Mouse (Mus musculus) intestine, embryonic 14.5 days (tissue): ENCODE measurements around the gene Cd28. TPM values are rescaled to one million over a fixed set of nuclear protein-coding genes. Genes with fewer than 3 reads are reported as not detected.
"Not testable (repeated sequence)": the region's sequence is repeated elsewhere in the genome, so short reads cannot be mapped to it uniquely, and the experiment has no call there.

ENCODE experiments used
- ATAC-seq: fragments of 200-750 bp; cut with Nextera tagmentation; replicated peaks from 2 replicates; pipeline ENCODE4 v1.8.0; 2017; ENCODE audit warnings: low read depth, moderate number of reproducible peaks, moderate TSS enrichment, moderate library complexity; ENCODE audit not compliant: low FRiP score, low TSS enrichment
- DNase-seq: peaks from one replicate; pipeline ENCODE4 v3.0.0-alpha.2; 2018; ENCODE audit warnings: low spot score
- H3K27ac ChIP-seq: fragments of 300-500 bp; sonication (generic); 2 replicates; pipeline ENCODE4 v1.5.1; 2014; ENCODE audit warnings: low read depth, mild to moderate bottlenecking, control low read depth
- H3K27me3 ChIP-seq: fragments of 300-500 bp; sonication (generic); replicated peaks from 2 replicates; pipeline ENCODE4 v1.6.1; 2014; ENCODE audit warnings: low read length, control low read depth; ENCODE audit not compliant: control insufficient read depth, insufficient read depth
- H3K36me3 ChIP-seq: fragments of 300-500 bp; sonication (generic); 2 replicates; pipeline ENCODE4 v1.6.1; 2014; ENCODE audit warnings: low read length, control low read depth; ENCODE audit not compliant: control insufficient read depth, insufficient read depth
- H3K4me1 ChIP-seq: fragments of 300-500 bp; sonication (generic); replicated peaks from 2 replicates; pipeline ENCODE4 v1.6.1; 2014; ENCODE audit warnings: low read length, control low read depth, mixed read lengths; ENCODE audit not compliant: control insufficient read depth, insufficient read depth
- H3K4me2 ChIP-seq: fragments of 300-500 bp; sonication (generic); 2 replicates; pipeline ENCODE4 v1.6.1; 2014; ENCODE audit warnings: low read length
- H3K4me3 ChIP-seq: fragments of 300-500 bp; sonication (generic); 2 replicates; pipeline ENCODE4 v1.5.1; 2014; ENCODE audit warnings: low read depth, low read length, control low read depth, mixed read lengths
- H3K9ac ChIP-seq: fragments of 300-500 bp; sonication (generic); 2 replicates; pipeline ENCODE4 v1.6.1; 2014; ENCODE audit warnings: mild to moderate bottlenecking, low read length
- H3K9me3 ChIP-seq: fragments of 300-500 bp; sonication (generic); 2 replicates; pipeline ENCODE4 v1.6.1; 2016; ENCODE audit warnings: low read length, control low read depth; ENCODE audit not compliant: control insufficient read depth
- WGBS: fragments of 180-500 bp; shearing (Covaris S2); extraction: QIAGEN DNeasy Blood & Tissue Kit; methylation state at CpG from one replicate; pipeline ENCODE4 v1.1.7; 2014; 5-methylcytosine and 5-hydroxymethylcytosine counted together
- polyA plus RNA-seq: library from polyadenylated mRNA; unstranded; fragments of >200 nt; fragmentation: Nextera tagmentation; extraction: Ambion mirVana; gene quantifications from 2 replicates; pipeline ENCODE4 v1.2.1, GENCODE M21; 2014

Cd28 gene
- polyA plus RNA-seq, 1 experiment from 2014 or later = 0.07 TPM

DNA sequence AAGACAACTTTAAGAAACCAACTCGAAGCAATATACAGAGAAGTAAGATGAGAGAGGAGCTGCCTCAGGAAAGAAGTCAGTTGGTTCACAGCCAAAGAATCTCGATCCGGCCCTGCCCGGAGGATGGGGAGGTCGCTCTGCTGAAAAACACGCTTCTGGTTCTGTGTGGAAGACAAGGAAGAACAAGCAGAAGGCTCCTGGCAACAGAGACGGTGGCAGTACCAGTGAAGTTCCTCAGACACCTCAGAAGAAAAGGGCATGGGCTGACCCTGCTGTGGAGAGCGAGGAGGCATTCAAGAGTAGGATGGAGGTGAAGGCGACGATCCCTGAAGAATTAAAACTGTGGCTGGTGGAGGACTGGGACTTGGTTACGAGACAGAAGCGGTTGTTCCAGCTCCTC, 92.6 kb downstream of the Cd28 start:
- no peak overlapping the region for H3K4me2 ChIP-seq
- no peak overlapping the region for H3K9ac ChIP-seq

DNA sequence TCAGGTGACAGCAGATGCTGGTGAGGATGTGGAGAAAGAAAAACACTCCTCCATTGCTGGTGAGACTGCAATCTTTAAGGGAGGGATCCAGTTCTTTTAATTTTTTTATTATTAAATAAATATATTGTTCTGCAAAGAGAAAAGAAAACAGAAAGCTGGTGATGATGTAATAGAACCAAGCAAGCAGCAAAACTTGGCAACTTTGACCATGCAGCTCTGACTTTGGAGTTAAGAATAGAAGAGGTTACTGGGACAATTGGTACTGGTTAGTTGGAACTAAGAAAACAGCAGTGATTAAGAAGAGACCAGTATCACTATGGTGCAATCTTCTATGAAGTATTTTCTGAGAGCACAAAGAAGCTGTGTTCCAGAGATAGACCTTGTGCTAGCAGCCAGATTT, 94.2 kb downstream of the Cd28 start:
- ATAC-seq (no peak), DNase-seq (no peak)
- no peaks in the 10 kb centered on the region for H3K36me3 ChIP-seq
- no peaks in the 10 kb centered on the region for H3K4me1 ChIP-seq
- no peaks in the 10 kb centered on the region for H3K27me3 ChIP-seq
- no peak overlapping the region for H3K9ac ChIP-seq
- H3K9me3 ChIP-seq = no peaks in the 10 kb centered on the region
- H3K4me2 ChIP-seq = no peak overlapping the region
- no peak overlapping the region for H3K27ac ChIP-seq
- H3K4me3 ChIP-seq = no peak overlapping the region

More for the DNA sequence above, 92.6 kb downstream of the Cd28 start:
- ATAC-seq (no peak), DNase-seq (no peak)
- H3K4me3 ChIP-seq = no peak overlapping the region
- H3K27ac ChIP-seq = no peak overlapping the region
- WGBS = 78% methylated on average over 12 of the region's 12 CpGs
- no peaks in the 10 kb centered on the region for H3K27me3 ChIP-seq
- H3K4me1 ChIP-seq = no peaks in the 10 kb centered on the region
- no peaks in the 10 kb centered on the region for H3K36me3 ChIP-seq
- no peaks in the 10 kb centered on the region for H3K9me3 ChIP-seq

DNA sequence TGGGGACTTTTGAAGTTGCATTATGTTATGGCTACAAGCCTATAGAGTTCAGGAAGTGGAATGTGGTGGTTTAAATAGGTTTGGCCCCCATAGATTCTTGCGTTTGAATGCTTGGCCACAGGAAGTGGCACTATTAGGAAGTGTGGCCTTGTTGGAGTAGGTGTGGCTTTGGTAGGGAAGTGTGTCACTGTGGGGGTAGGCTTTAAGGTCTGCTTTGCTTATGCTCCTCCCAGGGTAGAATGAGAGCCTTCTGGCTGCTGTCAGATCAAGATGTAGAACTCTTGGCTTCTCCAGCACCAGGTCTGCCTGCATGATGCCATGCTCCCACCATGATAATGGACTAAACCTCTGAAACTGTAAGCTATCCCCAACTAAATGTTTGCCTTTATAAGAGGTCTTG, 95.4 kb downstream of the Cd28 start:
- H3K9me3 ChIP-seq = no peaks in the 10 kb centered on the region
- H3K36me3 ChIP-seq = no peaks in the 10 kb centered on the region
- no peak overlapping the region for H3K4me2 ChIP-seq
- ATAC-seq = no peak
- H3K27ac ChIP-seq = no peak overlapping the region
- 74% methylated on average over 1 of the region's 1 CpGs for WGBS
- no peaks in the 10 kb centered on the region for H3K4me1 ChIP-seq
- no peaks in the 10 kb centered on the region for H3K27me3 ChIP-seq
- H3K4me3 ChIP-seq = no peak overlapping the region
- DNase-seq = no peak
- no peak overlapping the region for H3K9ac ChIP-seq

DNA sequence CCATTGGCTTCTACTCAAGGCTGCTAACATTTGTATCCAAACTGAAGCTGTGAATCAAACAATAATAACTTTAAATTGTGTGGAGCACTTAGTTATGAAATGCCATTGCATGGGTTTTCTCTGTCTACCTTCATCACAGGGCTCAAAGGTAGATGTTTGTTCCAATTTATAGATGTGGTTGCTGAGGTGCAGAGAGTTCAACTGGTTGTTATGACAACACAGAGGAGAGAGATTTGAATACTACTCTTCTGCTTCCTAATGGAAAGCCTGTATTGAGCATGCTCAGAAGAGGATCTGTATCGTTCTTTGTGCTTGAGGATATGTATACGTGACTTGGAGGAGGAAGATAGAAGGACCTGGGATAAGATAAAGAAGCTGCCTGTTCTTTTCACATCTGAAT, 96.8 kb downstream of the Cd28 start:
- Histone ChIP-seq H3K27ac (no peak overlapping the region), H3K27me3 (no peaks in the 10 kb centered on the region), H3K4me1 (no peaks in the 10 kb centered on the region), H3K4me2 (no peak overlapping the region), H3K9ac (no peak overlapping the region), H3K9me3 (no peaks in the 10 kb centered on the region), H3K36me3 (no peaks in the 10 kb centered on the region), H3K4me3 (no peak overlapping the region)
- DNase-seq (no peak), ATAC-seq (no peak)
- WGBS = 81% methylated on average over 2 of the region's 2 CpGs

DNA sequence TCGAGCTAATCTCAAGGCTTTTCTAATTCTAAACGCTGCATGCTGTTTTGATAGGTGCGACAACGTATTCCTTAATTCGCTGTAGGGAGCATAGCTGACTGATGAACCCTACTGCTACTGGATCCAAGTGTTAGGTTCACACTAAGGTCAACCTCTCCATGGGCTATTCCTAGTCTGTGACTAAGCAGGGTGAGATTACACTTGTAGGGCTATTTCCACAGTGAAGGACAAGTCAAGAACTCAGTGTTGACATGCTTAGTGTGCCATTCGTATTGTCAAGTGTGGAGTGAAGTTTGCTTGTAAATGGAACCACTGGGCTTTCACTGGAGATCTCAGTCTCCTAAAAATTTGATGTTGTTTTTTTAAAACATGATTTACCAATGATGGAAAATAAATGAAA, 99.3 kb downstream of the Cd28 start:
- no peaks in the 10 kb centered on the region for H3K36me3 ChIP-seq
- ATAC-seq (no peak), DNase-seq (no peak)
- no peak overlapping the region for H3K4me2 ChIP-seq
- H3K4me1 ChIP-seq = no peaks in the 10 kb centered on the region
- no peak overlapping the region for H3K4me3 ChIP-seq
- WGBS = 91% methylated on average over 6 of the region's 6 CpGs
- no peaks in the 10 kb centered on the region for H3K27me3 ChIP-seq
- no peak overlapping the region for H3K27ac ChIP-seq
- H3K9ac ChIP-seq = no peak overlapping the region
- no peaks in the 10 kb centered on the region for H3K9me3 ChIP-seq

DNA sequence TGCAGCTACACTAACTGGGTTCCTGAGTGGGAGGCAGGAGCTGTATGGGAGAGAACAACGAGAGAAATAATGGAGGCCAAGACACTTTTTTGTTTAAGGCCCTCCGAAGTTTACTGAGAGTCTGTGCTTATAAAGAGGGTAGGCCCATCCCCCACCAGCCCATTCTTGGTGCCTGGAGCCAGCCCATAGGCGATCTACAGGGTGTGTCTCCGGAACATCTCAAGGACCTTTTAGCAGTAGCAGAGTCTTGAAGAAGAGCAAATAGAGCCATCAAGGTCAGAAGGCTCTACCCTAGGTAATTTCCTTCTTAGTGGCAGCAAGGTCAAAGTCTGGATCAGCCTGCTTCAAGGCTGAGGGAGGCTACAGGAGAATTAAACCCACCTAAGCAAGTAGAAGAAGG, 101.9 kb downstream of the Cd28 start:
- not testable (repeated sequence) for DNase-seq, H3K4me2 ChIP-seq, H3K9ac ChIP-seq, H3K36me3 ChIP-seq, H3K9me3 ChIP-seq, H3K27me3 ChIP-seq, H3K4me1 ChIP-seq, H3K4me3 ChIP-seq, H3K27ac ChIP-seq, ATAC-seq
- 80% methylated on average over 4 of the region's 4 CpGs for WGBS

DNA sequence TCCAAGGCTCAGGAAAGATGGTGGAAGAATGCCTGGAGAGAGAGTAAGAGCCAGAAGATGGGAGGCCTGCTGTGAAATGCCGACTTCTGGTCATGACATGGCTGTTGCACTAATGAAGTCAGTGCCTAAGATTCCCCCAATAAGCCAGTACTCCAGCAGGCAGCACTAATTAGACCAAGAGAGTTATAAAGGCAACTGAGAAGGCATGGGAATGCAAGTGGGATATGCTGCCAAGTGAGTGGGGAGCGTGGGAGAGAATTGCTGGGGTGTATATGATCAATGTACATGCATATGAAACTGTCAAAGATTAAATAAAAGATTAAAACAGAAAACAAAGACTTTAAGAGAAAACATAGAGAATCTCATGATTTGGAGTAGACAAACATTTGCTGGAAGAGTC, 103.4 kb downstream of the Cd28 start:
- no peak for DNase-seq
- Histone ChIP-seq H3K4me2 (no peak overlapping the region), H3K27ac (no peak overlapping the region), H3K36me3 (no peaks in the 10 kb centered on the region), H3K9ac (no peak overlapping the region), H3K4me1 (no peaks in the 10 kb centered on the region), H3K9me3 (no peaks in the 10 kb centered on the region), H3K27me3 (no peaks in the 10 kb centered on the region), H3K4me3 (no peak overlapping the region)
- ATAC-seq = no peak
- 80% methylated on average over 2 of the region's 2 CpGs for WGBS

DNA sequence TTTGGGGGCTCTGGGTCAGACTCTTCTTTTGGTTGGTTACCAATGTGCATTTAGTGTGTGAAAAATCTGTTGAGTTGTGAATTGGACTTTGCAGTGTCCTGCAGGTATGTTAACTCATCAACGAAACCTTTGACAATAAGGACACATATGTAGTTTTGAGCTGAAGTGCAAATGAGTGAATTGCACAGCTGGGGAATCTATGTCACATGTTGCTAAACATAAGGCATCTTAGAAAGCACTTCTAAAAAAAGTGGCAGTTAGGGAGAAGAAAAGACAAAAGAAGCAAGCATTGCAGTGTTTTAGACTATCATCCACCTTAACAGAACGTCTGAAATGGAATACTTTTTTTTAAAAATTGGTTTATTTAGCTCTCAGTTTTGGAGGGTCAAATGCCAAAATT, 104.4 kb downstream of the Cd28 start:
- Histone ChIP-seq H3K4me1 (no peaks in the 10 kb centered on the region; the same call in 1 of the 2 replicates), H3K9me3 (no peaks in the 10 kb centered on the region), H3K9ac (no peak overlapping the region), H3K4me2 (no peak overlapping the region), H3K4me3 (no peak overlapping the region), H3K27ac (no peak overlapping the region), H3K36me3 (no peaks in the 10 kb centered on the region), H3K27me3 (no peaks in the 10 kb centered on the region)
- ATAC-seq = no peak
- WGBS = 77% methylated on average over 2 of the region's 2 CpGs
- no peak for DNase-seq

DNA sequence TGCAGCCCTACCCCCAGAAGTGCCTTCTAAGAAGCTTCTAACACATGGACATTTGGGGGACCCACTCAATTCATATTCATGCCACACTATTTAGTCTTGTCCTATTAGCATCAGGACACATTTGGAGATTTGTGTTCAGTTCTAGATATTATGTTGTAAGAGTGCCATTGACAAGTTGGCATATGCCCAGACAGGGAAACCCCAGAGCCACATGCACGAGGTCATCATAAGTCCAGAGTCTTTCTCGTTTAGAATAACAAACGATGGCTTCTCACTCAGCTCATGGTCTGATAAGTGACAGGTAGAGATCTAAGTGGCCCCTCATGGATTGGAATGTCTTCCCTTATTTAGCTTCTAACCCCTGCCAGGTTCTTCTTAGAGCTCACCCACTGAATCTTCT, 105.0 kb downstream of the Cd28 start:
- no peaks in the 10 kb centered on the region for H3K36me3 ChIP-seq
- no peak overlapping the region for H3K27ac ChIP-seq
- H3K4me1 ChIP-seq = no peaks in the 10 kb centered on the region; the same call in 1 of the 2 replicates
- DNase-seq = no peak
- no peaks in the 10 kb centered on the region for H3K9me3 ChIP-seq
- no peak overlapping the region for H3K4me3 ChIP-seq
- H3K4me2 ChIP-seq = no peak overlapping the region
- H3K27me3 ChIP-seq = no peaks in the 10 kb centered on the region
- no peak overlapping the region for H3K9ac ChIP-seq
- no peak for ATAC-seq
- WGBS = 69% methylated on average over 3 of the region's 3 CpGs
